Mouse (Mus musculus): ENCODE measurements around the gene Vat1.
"Not testable (repeated sequence)": the region's sequence is repeated elsewhere in the genome, so short reads cannot be mapped to it uniquely, and the experiment has no call there.

Gene Vat1

DNA sequence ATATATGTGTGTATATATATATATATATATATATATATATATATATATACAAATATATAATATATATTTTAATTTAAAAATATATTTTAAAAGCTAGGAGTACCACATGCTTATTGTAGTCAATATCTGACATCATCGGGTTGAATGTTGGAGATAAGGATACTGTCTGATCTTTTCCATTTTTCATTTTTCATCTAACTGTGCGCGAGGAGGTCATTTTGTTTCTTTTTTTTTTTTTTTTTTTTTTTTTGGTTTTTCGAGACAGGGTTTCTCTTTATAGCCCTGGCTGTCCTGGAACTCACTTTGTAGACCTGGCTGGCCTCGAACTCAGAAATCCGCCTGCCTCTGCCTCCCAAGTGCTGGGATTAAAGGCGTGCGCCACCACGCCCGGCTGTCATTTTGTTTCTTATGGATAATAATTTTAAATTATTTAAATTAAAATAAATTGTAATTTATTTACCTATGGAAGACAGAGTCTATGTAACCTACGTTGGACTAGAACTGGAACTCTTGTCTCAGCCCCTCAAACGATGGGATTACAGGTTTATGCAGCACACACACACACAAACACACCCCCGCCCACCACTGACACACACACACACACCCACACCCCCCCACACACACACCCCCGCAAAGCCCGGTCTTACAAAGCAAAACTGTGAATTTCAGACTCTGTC lies 24.4 kb downstream of the Vat1 start:
- not testable (repeated sequence) for DNase-seq (ENCODE audit: low spot score)

DNA sequence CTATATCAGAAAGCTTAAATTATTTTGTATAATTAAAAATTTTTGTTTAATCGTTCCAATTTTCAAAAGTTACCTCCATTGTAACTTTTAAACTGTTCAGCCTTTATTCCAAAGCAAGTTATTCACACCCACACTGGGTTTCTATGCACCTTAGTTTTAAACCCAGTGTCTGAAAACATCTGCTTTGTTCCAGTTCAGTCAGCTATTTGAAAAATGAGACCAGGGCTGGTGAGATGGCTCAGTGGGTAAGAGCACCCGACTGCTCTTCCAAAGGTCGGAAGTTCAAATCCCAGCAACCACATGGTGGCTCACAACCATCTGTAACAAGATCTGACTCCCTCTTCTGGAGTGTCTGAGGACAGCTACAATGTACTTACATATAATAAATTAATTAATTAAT lies 28.0 kb downstream of the Vat1 start:
- DNase-seq (ENCODE audit: low spot score), result not testable (repeated sequence)

DNA sequence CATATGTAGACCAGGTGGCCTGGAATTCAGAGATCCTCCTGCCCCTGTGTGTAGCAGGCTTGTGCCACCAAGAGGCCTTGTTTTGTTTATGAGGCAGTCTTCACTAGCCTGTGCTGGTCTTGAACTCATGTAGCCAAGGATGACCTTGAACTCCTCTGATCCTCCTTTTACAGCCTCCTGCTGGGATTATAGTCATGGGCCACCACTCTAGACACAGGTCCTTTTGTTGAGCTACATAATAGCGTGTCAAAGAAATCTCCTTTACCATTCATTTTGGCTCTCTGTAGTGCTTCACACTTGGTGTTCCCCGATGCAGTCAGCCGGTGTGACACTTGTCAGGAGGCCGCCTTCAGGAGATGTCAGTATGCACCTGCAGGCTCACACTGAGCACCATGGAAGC lies 29.1 kb downstream of the Vat1 start:
- no peak for DNase-seq (ENCODE audit: low spot score)

DNA sequence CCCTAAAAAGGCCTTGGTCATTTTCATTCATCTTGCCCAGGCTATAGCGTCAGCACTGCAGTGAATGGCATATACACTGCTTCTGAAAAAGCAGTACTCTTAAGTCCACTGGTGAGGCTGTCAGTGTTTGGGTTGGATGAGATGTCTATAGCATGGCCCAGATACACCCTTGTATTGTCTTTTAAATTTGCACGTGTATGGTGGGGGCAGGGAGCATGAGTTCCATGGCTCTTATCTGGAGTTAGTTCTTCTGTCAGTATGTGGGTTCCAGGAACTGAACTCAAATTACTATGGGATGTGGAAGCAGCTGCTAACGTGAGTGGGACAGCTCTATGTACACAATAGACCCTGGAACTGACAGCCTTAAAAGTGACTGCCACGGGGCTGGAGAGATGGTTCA lies 30.2 kb downstream of the Vat1 start:
- no peak for DNase-seq (ENCODE audit: low spot score)

DNA sequence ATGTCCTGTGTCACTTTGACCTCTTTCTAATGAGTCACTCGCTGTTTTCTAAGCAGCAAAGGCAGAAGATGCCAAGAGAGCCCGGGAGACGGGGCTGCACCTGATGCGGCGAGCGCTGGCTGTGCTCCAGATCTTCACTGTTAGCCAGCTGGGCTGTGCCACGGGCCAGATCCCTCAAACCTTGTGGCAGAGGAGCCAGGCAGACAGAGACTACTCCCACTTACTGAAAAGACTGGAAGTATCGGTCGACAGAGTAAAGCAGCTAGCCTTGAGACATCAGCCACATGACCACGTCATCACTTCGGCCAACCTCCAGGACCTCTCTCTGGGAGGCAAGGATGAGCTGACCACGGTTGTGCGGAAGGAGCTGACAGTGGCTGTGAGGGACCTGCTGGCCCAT lies 32.6 kb downstream of the Vat1 start:
- no peak for DNase-seq (ENCODE audit: low spot score)

DNA sequence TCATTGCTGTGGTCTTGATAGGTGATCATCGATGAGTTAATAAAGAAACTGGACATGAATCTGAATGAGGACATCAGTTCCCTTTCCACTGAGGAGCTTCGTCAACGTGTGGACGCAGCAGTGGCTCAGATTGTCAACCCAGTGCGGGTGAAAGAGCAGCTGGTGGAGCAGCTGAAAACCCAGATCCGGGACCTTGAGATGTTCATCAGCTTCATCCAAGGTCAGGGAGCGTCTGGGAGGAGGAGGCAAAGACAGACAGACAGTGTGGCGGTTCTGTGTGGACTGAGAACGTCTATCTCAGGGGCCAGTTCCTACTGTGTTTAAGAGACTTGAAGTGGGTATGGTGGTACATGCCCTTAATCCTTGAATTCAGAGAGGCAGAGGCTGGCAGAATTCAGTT lies 34.7 kb downstream of the Vat1 start:
- no peak for DNase-seq (ENCODE audit: low spot score)

DNA sequence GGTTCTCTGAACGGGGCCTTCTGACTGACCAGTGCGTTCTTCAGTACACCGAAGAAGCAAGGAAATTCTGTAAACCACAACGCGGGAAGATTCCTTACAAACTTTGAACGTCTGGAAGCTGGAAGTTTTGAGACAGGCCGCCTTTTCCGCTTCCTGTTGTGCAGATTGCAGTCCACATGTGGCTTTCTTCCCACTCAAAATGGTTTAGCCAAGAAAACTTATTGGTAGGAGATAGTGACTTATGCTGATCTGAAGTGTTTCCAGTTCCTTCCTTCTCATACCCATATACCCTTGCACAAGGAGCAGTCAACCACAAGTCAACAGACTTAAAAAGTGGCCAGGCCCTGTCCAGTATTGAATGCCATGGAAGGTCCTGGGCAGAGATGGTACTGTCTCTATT lies 39.9 kb downstream of the Vat1 start:
- DNase-seq (ENCODE audit: low spot score), result no peak

DNA sequence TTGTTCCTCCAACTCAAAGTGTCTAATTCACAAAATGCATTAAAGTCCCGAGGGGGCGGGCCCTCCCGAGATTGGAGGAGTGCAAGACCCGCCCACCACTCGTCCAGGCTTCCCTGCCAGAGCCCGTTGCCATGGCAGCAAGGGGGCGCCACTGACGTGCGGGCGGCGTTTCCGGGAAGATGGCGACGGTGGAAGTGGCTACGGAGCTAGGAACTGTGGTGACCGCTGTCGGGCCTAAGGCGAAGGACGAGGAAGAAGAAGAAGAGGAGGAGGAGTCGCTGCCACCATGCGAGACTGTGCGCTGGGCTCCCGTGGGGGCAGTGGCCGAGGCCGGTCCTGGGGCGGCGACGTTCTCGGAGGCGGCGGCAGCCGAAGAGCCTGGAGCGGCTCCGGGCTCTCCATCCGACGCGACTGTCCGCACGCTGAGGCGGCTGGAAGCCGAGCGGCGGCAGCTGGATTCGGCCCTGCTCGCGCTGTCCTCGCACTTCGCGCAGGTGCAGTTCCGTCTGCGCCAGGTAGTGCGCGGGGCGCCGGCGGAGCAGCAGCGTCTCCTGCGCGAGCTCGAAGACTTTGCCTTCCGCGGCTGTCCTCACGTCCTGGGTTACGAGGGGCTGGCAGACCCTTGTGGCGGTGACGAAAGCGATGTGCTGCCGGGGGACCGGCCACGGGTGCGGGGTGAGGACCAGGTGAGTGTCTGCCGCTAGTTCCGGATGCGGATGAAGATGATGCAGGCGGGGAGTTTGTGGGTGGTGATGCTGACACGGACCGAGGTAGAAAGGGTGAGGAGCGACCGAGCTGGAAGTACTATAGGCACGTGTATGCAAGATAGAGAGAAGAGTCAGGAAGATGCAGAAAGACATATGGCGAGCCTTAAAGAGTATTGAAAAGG lies 40.9 kb downstream of the Vat1 start, which contains the start of the genes Rundc1 and Ptges3l:
TSS of gene Rundc1 (plus strand) at position 161 of the 889 bp plus-strand sequence.
TSS of gene Ptges3l (minus strand) at position 409 of the 889 bp plus-strand sequence.
- peak; percentile 97 for DNase-seq (ENCODE audit: low spot score)

DNA sequence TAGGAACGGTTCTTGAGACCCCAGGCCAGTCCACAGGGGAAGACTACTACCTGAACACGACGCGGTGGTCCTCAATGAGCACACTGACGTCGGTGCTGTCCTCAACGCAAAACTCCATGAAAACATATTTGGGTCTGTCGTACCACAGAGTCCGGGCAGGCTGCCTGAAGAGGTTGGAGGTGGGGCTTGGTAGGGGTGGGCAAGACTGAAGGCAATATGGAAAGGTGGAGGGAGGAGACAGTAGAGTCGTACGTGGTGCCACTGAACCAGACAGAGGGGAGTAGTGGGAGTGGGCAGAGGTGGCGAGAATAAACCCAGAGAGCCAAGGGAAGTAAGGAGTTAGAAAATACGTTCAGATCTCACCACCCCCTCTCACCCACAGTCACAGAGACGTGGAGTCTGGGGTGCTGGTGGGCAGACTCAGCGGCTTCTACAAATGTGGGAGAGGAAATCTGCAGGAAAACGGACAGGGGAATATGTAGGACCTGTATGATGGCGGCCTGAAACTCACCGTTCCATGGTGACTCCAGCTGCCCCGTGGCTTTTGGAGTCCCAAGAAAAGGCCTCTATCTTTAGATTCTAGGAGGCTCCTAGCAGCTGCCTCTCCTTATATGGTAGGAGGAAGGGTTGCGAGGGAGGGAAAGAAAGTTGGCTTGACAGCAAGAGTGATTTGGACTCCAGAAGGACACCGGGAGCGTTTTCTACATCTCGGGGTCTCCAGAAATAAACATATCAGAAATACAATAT lies 41.8 kb downstream of the Vat1 start, which contains the start of gene Gm27029:
TSS of gene Gm27029 (minus strand) at position 692 of the 747 bp plus-strand sequence.
- DNase-seq (ENCODE audit: low spot score), result no peak

DNA sequence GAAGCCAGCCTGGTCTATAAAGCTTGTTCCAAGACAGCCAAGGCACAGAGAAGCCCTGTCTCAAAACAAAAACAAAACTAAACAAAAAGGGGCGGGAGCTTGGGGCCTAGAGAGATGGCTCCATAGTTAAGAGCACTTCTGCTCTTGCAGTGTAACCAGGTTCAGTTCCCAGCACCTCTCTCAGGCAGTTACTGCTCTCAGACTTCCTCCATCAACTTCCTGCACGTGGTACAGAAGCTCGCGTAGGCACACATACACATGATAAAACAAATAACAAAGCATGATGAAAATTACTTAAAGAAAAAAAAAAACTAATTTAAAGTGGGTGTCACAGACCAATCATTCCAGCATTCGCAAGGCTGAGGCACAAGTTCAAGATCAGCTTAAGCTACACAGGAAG lies 45.9 kb downstream of the Vat1 start:
- DNase-seq (ENCODE audit: low spot score), result no peak

DNA sequence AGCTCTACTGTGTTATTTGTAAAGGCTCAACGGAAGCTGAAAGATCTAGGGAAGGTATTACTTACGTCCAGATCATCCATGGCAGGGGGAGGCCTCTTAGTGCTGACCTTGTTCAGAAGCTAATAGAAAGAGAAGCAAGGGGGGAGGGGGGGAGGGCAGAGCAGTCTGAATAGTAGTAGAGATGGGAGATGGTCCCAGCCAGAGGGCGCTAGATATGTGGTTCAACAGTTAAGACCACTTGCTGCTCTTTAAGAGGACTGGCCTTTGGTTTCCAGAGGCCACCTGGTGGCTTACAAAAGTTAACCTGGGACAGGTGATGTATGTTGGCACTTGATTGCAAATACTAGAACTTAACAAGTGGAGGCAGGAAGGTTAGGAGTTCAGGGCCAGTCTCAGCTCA lies 46.4 kb downstream of the Vat1 start:
- no peak for DNase-seq (ENCODE audit: low spot score)

DNA sequence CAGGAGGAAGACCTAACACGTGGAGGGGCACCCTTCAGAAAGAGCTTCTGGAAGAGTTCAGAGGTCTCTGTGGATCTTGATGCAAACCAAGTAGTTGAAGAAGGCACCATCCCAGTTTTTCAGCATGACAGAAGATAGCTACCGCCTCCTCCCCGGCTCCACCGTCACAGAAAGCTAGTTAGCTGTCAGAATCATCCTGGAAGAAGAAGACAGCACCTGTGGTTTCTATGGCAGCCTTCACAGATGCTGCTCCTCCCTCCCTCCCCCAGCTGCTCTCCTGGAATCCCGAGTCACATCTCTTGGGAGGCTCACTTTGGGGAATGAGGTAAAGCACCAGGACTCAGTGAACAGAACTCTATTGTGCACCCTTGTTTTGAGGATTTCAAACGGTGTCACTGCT lies 47.0 kb downstream of the Vat1 start:
- no peak for DNase-seq (ENCODE audit: low spot score)

DNA sequence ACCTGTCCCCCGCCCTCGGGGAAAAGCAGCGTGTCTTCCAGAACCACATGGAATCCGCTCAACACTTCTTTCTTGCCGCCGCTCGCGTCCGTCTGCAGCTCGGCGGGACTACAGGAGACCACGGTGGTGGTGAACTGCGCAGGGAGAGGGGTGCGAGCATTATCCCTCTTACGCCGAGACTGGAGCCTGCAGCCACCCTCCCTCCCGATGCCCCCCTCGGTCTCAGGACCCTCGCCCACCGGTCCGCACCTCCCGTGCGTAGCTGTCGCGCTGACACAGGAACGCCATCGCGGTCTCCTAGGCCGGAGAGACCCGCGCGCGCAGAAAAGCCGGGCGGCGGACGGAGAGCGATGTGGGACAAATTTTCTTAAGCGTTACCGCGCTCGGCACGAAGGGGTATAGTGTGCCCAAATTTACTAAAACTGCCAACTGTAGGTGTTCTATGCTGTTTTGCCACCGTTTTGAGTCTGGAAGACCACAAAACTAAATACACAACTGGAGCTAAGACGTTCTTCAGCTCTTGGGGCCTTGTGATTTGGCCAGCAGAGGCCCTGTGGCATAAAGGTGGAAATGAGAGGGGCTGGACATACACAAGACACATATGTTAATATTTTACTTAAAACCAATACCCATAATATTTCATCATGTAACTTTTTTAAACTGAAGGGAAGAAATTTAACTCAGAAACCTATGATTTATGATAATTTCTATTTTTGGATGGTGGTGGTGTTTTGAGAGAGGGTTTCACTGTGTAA lies 48.8 kb downstream of the Vat1 start, which contains the start of gene Aarsd1:
TSS of gene Aarsd1 (minus strand) at position 515 of the 755 bp plus-strand sequence.
- peak; percentile 74 for DNase-seq (ENCODE audit: low spot score)

DNA sequence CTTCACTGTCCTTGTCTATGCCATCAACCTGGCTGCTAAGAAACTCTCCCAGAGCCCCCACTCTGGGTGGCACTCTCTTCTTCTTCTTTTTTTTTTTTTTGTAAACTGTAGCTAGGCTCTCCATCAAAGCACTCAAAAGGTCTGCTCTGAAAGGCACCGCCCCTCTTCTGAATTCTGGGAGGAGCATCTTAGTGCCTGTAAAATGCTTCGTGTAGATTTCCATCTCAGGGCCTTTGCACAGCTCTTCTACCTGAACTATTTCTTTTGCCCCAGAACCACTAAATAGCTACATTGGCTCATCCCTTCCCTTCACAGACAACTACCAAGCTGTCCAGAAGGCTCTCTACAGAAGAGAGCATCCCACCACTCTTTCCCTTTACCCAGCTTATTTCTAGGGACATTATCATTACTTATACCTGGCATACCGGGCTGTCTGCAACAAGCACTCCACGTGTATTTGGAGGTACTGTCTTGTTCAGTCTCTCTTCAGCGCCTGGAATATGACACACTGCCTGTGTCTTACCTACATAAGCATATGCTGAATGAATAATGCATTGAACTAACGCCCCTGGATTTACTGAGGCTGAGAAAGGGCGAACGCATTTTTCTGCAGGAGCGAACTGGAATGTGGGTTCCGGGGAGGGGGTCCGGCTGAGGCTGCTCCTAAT lies 49.5 kb downstream of the Vat1 start:
- DNase-seq (ENCODE audit: low spot score), result no peak

DNA sequence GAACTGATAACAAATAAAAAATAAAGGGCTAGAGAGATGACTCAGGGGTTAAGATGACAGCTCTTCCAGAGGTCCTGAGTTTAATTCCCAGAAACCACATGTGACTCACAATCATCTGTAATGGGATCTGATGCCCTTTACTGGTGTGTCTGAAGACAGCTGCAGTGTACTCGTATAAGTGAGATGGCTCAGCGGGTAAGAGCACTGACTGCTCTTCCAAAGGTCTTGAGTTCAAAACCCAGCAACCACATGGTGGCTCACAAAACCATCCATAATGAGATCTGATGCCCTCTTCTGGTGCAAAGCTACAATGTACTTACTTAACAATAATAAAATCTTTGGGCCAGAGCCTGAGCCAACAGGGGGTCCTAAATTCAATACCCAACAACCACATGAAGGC lies 50.7 kb downstream of the Vat1 start:
- no peak for DNase-seq (ENCODE audit: low spot score)

Measured in layer of hippocampus, adult 9-10 months (tissue).